Comparison of ENCODE assay signal across 25 mouse cellular contexts in genomic region chr6:117570791-117571190, GRCm38 (mm10).
DNase-seq lines count a peak whose midpoint lies in the region; ATAC-seq lines count a peak whose summit lies in the region.
"Had no signal": no experiment of that assay in that cellular context is flagged by ENCODE, and none has a peak within 500 bp of the region (broad histone marks: within the 10 kb centered on the region; RNA-seq: fewer than 3 reads in every experiment).

No protein-coding gene starts in this region.

- H3K4me2 ChIP-seq in forebrain, embryonic 11.5 days (ENCODE audit: low read depth, low read length, severe bottlenecking): no peak overlapping the region
- H3K4me2 ChIP-seq in forebrain, embryonic 14.5 days (ENCODE audit: low read length): no peak overlapping the region
- no peak overlapping the region for H3K4me2 ChIP-seq in limb, embryonic 12.5 days
- H3K4me2 ChIP-seq: embryonic facial prominence, embryonic 13.5 days; forebrain, embryonic 13.5 days; heart, embryonic 13.5 days; hindbrain, embryonic 13.5 days had no signal

- no peak overlapping the region for H3K9ac ChIP-seq in forebrain, embryonic 11.5 days (ENCODE audit: low read length)
- H3K9ac ChIP-seq in forebrain, embryonic 14.5 days (ENCODE audit: low read length): no peak overlapping the region
- H3K9ac ChIP-seq in limb, embryonic 12.5 days (replicated peaks): no peak overlapping the region
- H3K9ac ChIP-seq: embryonic facial prominence, embryonic 13.5 days; forebrain, embryonic 13.5 days; forebrain, postnatal 0 days; heart, embryonic 13.5 days; hindbrain, embryonic 13.5 days had no signal

- WGBS in forebrain, embryonic 11.5 days: 85% methylated on average over 4 of the region's 4 CpGs
- WGBS in forebrain, embryonic 14.5 days: 91% methylated on average over 4 of the region's 4 CpGs
- 74% methylated on average over 4 of the region's 4 CpGs for WGBS in embryonic facial prominence, embryonic 10.5 days
- WGBS in limb, embryonic 12.5 days: 80% methylated on average over 4 of the region's 4 CpGs

- intact Hi-C loops in left cerebral cortex, postnatal 36 days (cut with DNase I): no loop called here

- no peaks in the 10 kb centered on the region for H3K27me3 ChIP-seq in forebrain, embryonic 11.5 days (ENCODE audit: control insufficient read depth, insufficient read depth, low read length)
- no peaks in the 10 kb centered on the region for H3K27me3 ChIP-seq in forebrain, embryonic 14.5 days (replicated peaks; ENCODE audit: control insufficient read depth, insufficient read depth, low read length)
- no peaks in the 10 kb centered on the region; the same call in 1 of the 2 replicates for H3K27me3 ChIP-seq in embryonic facial prominence, embryonic 10.5 days (replicated peaks; ENCODE audit: low read depth, poor library complexity, severe bottlenecking)
- no peaks in the 10 kb centered on the region for H3K27me3 ChIP-seq in limb, embryonic 12.5 days
- H3K27me3 ChIP-seq: embryonic facial prominence, embryonic 13.5 days; forebrain, embryonic 13.5 days; hindbrain, embryonic 13.5 days had no signal

- no peaks in the 10 kb centered on the region for H3K9me3 ChIP-seq in forebrain, embryonic 11.5 days (ENCODE audit: control insufficient read depth, low read length)
- H3K9me3 ChIP-seq in forebrain, embryonic 14.5 days (replicated peaks; ENCODE audit: control insufficient read depth, low read length): no peaks in the 10 kb centered on the region
- no peaks in the 10 kb centered on the region for H3K9me3 ChIP-seq in embryonic facial prominence, embryonic 10.5 days
- H3K9me3 ChIP-seq in limb, embryonic 12.5 days: no peaks in the 10 kb centered on the region
- H3K9me3 ChIP-seq: embryonic facial prominence, embryonic 13.5 days; forebrain, embryonic 13.5 days; heart, embryonic 13.5 days; hindbrain, embryonic 10.5 days; hindbrain, embryonic 13.5 days had no signal

- no peak for ATAC-seq in forebrain, embryonic 11.5 days (replicated peaks; ENCODE audit: low FRiP score)
- no peak for ATAC-seq in forebrain, embryonic 14.5 days
- no peak for ATAC-seq in limb, embryonic 12.5 days (ENCODE audit: insufficient number of reproducible peaks, insufficient read depth, low FRiP score, low TSS enrichment, low read depth)
- ATAC-seq: activated CD4-positive, CD25-positive, alpha-beta regulatory T cell, adult 4 months; forebrain, embryonic 13.5 days; forebrain, postnatal 0 days; hindbrain, embryonic 16.5 days had no signal

- no peak overlapping the region for H3K4me3 ChIP-seq in forebrain, embryonic 11.5 days (ENCODE audit: low read depth, low read length)
- no peak overlapping the region for H3K4me3 ChIP-seq in forebrain, embryonic 14.5 days (ENCODE audit: low read depth, low read length)
- H3K4me3 ChIP-seq in embryonic facial prominence, embryonic 10.5 days: no peak overlapping the region
- no peak overlapping the region for H3K4me3 ChIP-seq in limb, embryonic 12.5 days (replicated peaks)
- H3K4me3 ChIP-seq: embryonic facial prominence, embryonic 13.5 days; erythroblast, embryonic 14.5 days; forebrain, embryonic 13.5 days; gastrocnemius, adult 2 months; heart, embryonic 13.5 days; hindbrain, embryonic 10.5 days; hindbrain, embryonic 13.5 days had no signal

- H3K4me1 ChIP-seq in forebrain, embryonic 11.5 days (replicated peaks; ENCODE audit: control insufficient read depth, insufficient read depth, low read length): no peaks in the 10 kb centered on the region
- H3K4me1 ChIP-seq in forebrain, embryonic 14.5 days (ENCODE audit: control insufficient read depth, insufficient read depth, low read length): no peaks in the 10 kb centered on the region
- peaks cover 43% of the 10 kb centered on the region for H3K4me1 ChIP-seq in embryonic facial prominence, embryonic 10.5 days
- H3K4me1 ChIP-seq in limb, embryonic 12.5 days (replicated peaks): peaks cover 18% of the 10 kb centered on the region
- H3K4me1 ChIP-seq: forebrain, embryonic 13.5 days had no signal

- DNase-seq in forebrain, embryonic 11.5 days (ENCODE audit: low spot score): peak; percentile 30
- DNase-seq in forebrain, embryonic 14.5 days (ENCODE audit: low spot score): no peak
- DNase-seq in kidney, adult 18-20 months: peak; percentile 1
- DNase-seq in kidney, postnatal 4 days: no peak
- DNase-seq in embryonic facial prominence, embryonic 10.5 days (ENCODE audit: low spot score): no peak
- no peak for DNase-seq in left cerebral cortex, postnatal 36 days (ENCODE audit: low spot score in 2 of 2)
- no peak for DNase-seq in urinary bladder, postnatal 14 days (ENCODE audit: low spot score)
- DNase-seq: adrenal gland, adult 8-10 months; adrenal gland, postnatal 25 days; cerebellum, adult 11-12 months; cerebellum, adult 9-10 months; cerebellum, postnatal 14 days; forebrain, postnatal 0 days; gastrocnemius, adult 2 months; gastrocnemius, postnatal 14 days; heart, adult 18-20 months had no signal

- H3K36me3 ChIP-seq in forebrain, embryonic 11.5 days (ENCODE audit: control insufficient read depth, insufficient read depth, low read length): no peaks in the 10 kb centered on the region
- H3K36me3 ChIP-seq in forebrain, embryonic 14.5 days (ENCODE audit: control insufficient read depth, insufficient read depth, low read length): no peaks in the 10 kb centered on the region
- no peaks in the 10 kb centered on the region for H3K36me3 ChIP-seq in embryonic facial prominence, embryonic 10.5 days (replicated peaks)
- no peaks in the 10 kb centered on the region for H3K36me3 ChIP-seq in limb, embryonic 12.5 days
- H3K36me3 ChIP-seq: embryonic facial prominence, embryonic 13.5 days; heart, embryonic 13.5 days; hindbrain, embryonic 10.5 days; hindbrain, embryonic 13.5 days had no signal

- H3K27ac ChIP-seq in forebrain, embryonic 11.5 days (ENCODE audit: low read depth, low read length): no peak overlapping the region
- no peak overlapping the region for H3K27ac ChIP-seq in forebrain, embryonic 14.5 days (ENCODE audit: low read depth, low read length)
- peak overlapping the region; percentile 57 for H3K27ac ChIP-seq in embryonic facial prominence, embryonic 10.5 days (replicated peaks)
- peak overlapping the region; percentile 60; the same call in 1 of the 2 replicates for H3K27ac ChIP-seq in limb, embryonic 12.5 days
- H3K27ac ChIP-seq: embryonic facial prominence, embryonic 13.5 days; forebrain, embryonic 13.5 days; heart, embryonic 13.5 days; hindbrain, embryonic 10.5 days; hindbrain, embryonic 13.5 days had no signal

Comparison
In these comparisons a context has a peak if more than half of its experiments do, and no peak if none do; other contexts are left out.
1. DNase-seq: peak in forebrain, embryonic 11.5 days (single experiment) and kidney, adult 18-20 months (single experiment); none in forebrain, embryonic 14.5 days (single experiment), kidney, postnatal 4 days (0 of 2), embryonic facial prominence, embryonic 10.5 days (single experiment), left cerebral cortex, postnatal 36 days (0 of 2) and urinary bladder, postnatal 14 days (single experiment).
2. H3K27ac ChIP-seq: peak in embryonic facial prominence, embryonic 10.5 days (single experiment) and limb, embryonic 12.5 days (single experiment); none in forebrain, embryonic 11.5 days (single experiment) and forebrain, embryonic 14.5 days (single experiment).